Mouse (Mus musculus) ES-Bruce4 (cell line): ENCODE measurements around the gene Dnah14. TPM values are rescaled to one million over a fixed set of nuclear protein-coding genes. Genes with fewer than 3 reads are reported as not detected.

ENCODE experiments used
- H3K27ac ChIP-seq: 2 replicates; pipeline ENCODE4 v1.5.1; 2012; ENCODE audit warnings: low read length, inconsistent platforms; ENCODE audit not compliant: insufficient read depth
- H3K27me3 ChIP-seq: 2 replicates; pipeline ENCODE4 v1.6.1; 2012; ENCODE audit warnings: mild to moderate bottlenecking, low read length, inconsistent platforms; ENCODE audit not compliant: control insufficient read depth, poor library complexity, insufficient read depth, severe bottlenecking
- H3K36me3 ChIP-seq: 2 replicates; pipeline ENCODE4 v1.6.1; 2012; ENCODE audit warnings: inconsistent platforms, mild to moderate bottlenecking, low read length, moderate library complexity; ENCODE audit not compliant: control insufficient read depth, poor library complexity, insufficient read depth, severe bottlenecking
- H3K4me1 ChIP-seq: one replicate; pipeline ENCODE4 v1.8.1; 2011; ENCODE audit warnings: low read length; ENCODE audit not compliant: control insufficient read depth, insufficient read depth
- H3K4me3 ChIP-seq: 2 replicates; pipeline ENCODE4 v1.5.1; 2011; ENCODE audit warnings: low read depth, mild to moderate bottlenecking, low read length
- H3K9ac ChIP-seq: 2 replicates; pipeline ENCODE4 v1.6.1; 2012; ENCODE audit warnings: low read depth, mild to moderate bottlenecking, inconsistent platforms; ENCODE audit not compliant: poor library complexity, severe bottlenecking
- H3K9me3 ChIP-seq: replicated peaks from 2 replicates; pipeline ENCODE4 v1.6.1; 2012; ENCODE audit warnings: mild to moderate bottlenecking, low read length, inconsistent platforms; ENCODE audit not compliant: control insufficient read depth, poor library complexity, insufficient read depth, severe bottlenecking
- CTCF ChIP-seq: IDR thresholded peaks from one replicate; pipeline ENCODE4 v1.8.1; 2011; ENCODE audit warnings: low read depth, low read length
- EP300 ChIP-seq: IDR thresholded peaks from 2 replicates; pipeline ENCODE4 v1.6.1; 2011; ENCODE audit warnings: low read depth, low read length; ENCODE audit not compliant: insufficient read depth
- POLR2A ChIP-seq: IDR thresholded peaks from one replicate; pipeline ENCODE4 v1.8.1; 2011; ENCODE audit warnings: low read length; ENCODE audit not compliant: insufficient read depth
- polyA plus RNA-seq: library from polyadenylated mRNA; stranded (reverse); fragments of >200 nt; gene quantifications from 2 replicates; pipeline ENCODE4 v1.2.4, GENCODE M21; 2011; ENCODE audit warnings: low read depth; ENCODE audit not compliant: missing spikeins, insufficient read depth, insufficient read length

The Dnah14 gene
- polyA plus RNA-seq, 1 experiment: 0.33 TPM

GRCm38 (mm10) chr1:181789952-181790351 is 213.6 kb downstream of the Dnah14 start:
- Histone ChIP-seq H3K9me3 (no peaks in the 10 kb centered on the region; the same call in 1 of the 2 replicates), H3K27ac (no peak overlapping the region), H3K4me3 (no peak overlapping the region), H3K9ac (no peak overlapping the region), H3K36me3 (no peaks in the 10 kb centered on the region), H3K27me3 (no peaks in the 10 kb centered on the region), H3K4me1 (no peaks in the 10 kb centered on the region)
- TF ChIP-seq CTCF (no peak), EP300 (no peak), POLR2A (no peak)

GRCm38 (mm10) chr1:181793541-181793940 is 217.2 kb downstream of the Dnah14 start:
- no peaks in the 10 kb centered on the region for H3K4me1 ChIP-seq
- H3K9me3 ChIP-seq: no peaks in the 10 kb centered on the region; the same call in 1 of the 2 replicates
- H3K27me3 ChIP-seq: no peaks in the 10 kb centered on the region
- no peak overlapping the region for H3K4me3 ChIP-seq
- no peak overlapping the region for H3K9ac ChIP-seq
- H3K27ac ChIP-seq: no peak overlapping the region
- no peaks in the 10 kb centered on the region for H3K36me3 ChIP-seq
- no peak for TF ChIP-seq EP300
- TF ChIP-seq POLR2A: no peak
- no peak for TF ChIP-seq CTCF

- no peaks in the 10 kb centered on the region for H3K4me1 ChIP-seq
- H3K9ac ChIP-seq: no peak overlapping the region
- no peak overlapping the region for H3K27ac ChIP-seq
- no peaks in the 10 kb centered on the region for H3K27me3 ChIP-seq
- H3K36me3 ChIP-seq: no peaks in the 10 kb centered on the region
- no peak overlapping the region for H3K4me3 ChIP-seq
- H3K9me3 ChIP-seq: no peaks in the 10 kb centered on the region
- no peak for TF ChIP-seq EP300
- TF ChIP-seq CTCF: no peak
- TF ChIP-seq POLR2A: no peak
These were observed 223.6 kb downstream of the Dnah14 start for GRCm38 (mm10) chr1:181799911-181800310.

- H3K27me3 ChIP-seq: no peaks in the 10 kb centered on the region
- H3K9me3 ChIP-seq: no peaks in the 10 kb centered on the region
- no peak overlapping the region for H3K27ac ChIP-seq
- no peaks in the 10 kb centered on the region for H3K36me3 ChIP-seq
- no peak overlapping the region for H3K9ac ChIP-seq
- no peak overlapping the region for H3K4me3 ChIP-seq
- no peaks in the 10 kb centered on the region for H3K4me1 ChIP-seq
- TF ChIP-seq CTCF (no peak), EP300 (no peak), POLR2A (no peak)
These were observed 224.3 kb downstream of the Dnah14 start for GRCm38 (mm10) chr1:181800667-181801066.

- TF ChIP-seq POLR2A: no peak
- no peak for TF ChIP-seq CTCF
- no peak for TF ChIP-seq EP300
- Histone ChIP-seq H3K9ac (no peak overlapping the region), H3K36me3 (peaks cover 18% of the 10 kb centered on the region), H3K27ac (no peak overlapping the region), H3K4me3 (no peak overlapping the region), H3K27me3 (no peaks in the 10 kb centered on the region), H3K9me3 (no peaks in the 10 kb centered on the region), H3K4me1 (no peaks in the 10 kb centered on the region)
These were observed 235.3 kb downstream of the Dnah14 start for GRCm38 (mm10) chr1:181811481-181812223.

- H3K36me3 ChIP-seq: peaks cover 67% of the 10 kb centered on the region
These were observed 250.4 kb downstream of the Dnah14 start for GRCm38 (mm10) chr1:181826716-181827115.

More at GRCm38 (mm10) chr1:181826716-181827115, 250.4 kb downstream of the Dnah14 start:
- Histone ChIP-seq H3K4me1 (no peaks in the 10 kb centered on the region), H3K27ac (no peak overlapping the region), H3K4me3 (no peak overlapping the region), H3K9ac (no peak overlapping the region), H3K27me3 (no peaks in the 10 kb centered on the region), H3K9me3 (no peaks in the 10 kb centered on the region)
- TF ChIP-seq CTCF (no peak), EP300 (no peak), POLR2A (no peak)
